Mouse (Mus musculus): ENCODE measurements around the gene Bnc2. TPM values are rescaled to one million over a fixed set of nuclear protein-coding genes. Genes with fewer than 3 reads are reported as not detected.

The Bnc2 gene
- polyA plus RNA-seq, 1 experiment from 2014 or later = 11.1 TPM

- no peak overlapping the region for H3K4me2 ChIP-seq
- no peak overlapping the region for H3K27ac ChIP-seq
- WGBS = 95% methylated on average over 6 of the region's 6 CpGs
- H3K9me3 ChIP-seq (replicated peaks) = no peaks in the 10 kb centered on the region
- peaks cover 9% of the 10 kb centered on the region; the same call in 1 of the 2 replicates for H3K4me1 ChIP-seq
- no peak overlapping the region for H3K4me3 ChIP-seq (replicated peaks)
- no peak overlapping the region for H3K9ac ChIP-seq
- H3K27me3 ChIP-seq = no peaks in the 10 kb centered on the region
- H3K36me3 ChIP-seq = no peaks in the 10 kb centered on the region
- ATAC-seq (replicated peaks; ENCODE audit: low FRiP score) = no peak
These were observed 176.6 kb downstream of the Bnc2 start for GRCm38 (mm10) chr4:84498469-84498868.

GRCm38 (mm10) chr4:84488323-84488722 lies 186.8 kb downstream of the Bnc2 start:
- Histone ChIP-seq H3K4me2 (no peak overlapping the region), H3K9ac (no peak overlapping the region), H3K36me3 (no peaks in the 10 kb centered on the region), H3K27me3 (no peaks in the 10 kb centered on the region), H3K4me1 (no peaks in the 10 kb centered on the region), H3K27ac (no peak overlapping the region), H3K4me3 (replicated peaks) (no peak overlapping the region), H3K9me3 (replicated peaks) (no peaks in the 10 kb centered on the region)
- 65% methylated on average over 5 of the region's 5 CpGs for WGBS
- ATAC-seq (replicated peaks; ENCODE audit: low FRiP score) = no peak

GRCm38 (mm10) chr4:84482680-84483079 lies 192.4 kb downstream of the Bnc2 start:
- Histone ChIP-seq H3K4me3 (replicated peaks) (no peak overlapping the region), H3K9ac (no peak overlapping the region), H3K27me3 (no peaks in the 10 kb centered on the region), H3K9me3 (replicated peaks) (no peaks in the 10 kb centered on the region), H3K27ac (no peak overlapping the region), H3K4me1 (0 out of 2 replicates have a peak, but pooled peaks cover 3% of the 10 kb centered on the region), H3K36me3 (no peaks in the 10 kb centered on the region), H3K4me2 (no peak overlapping the region)
- no peak; the same call in 1 of the 2 replicates for ATAC-seq (replicated peaks; ENCODE audit: low FRiP score)
- WGBS = 44% methylated on average over 6 of the region's 6 CpGs

GRCm38 (mm10) chr4:84472643-84473042 lies 202.4 kb downstream of the Bnc2 start:
- ATAC-seq (replicated peaks; ENCODE audit: low FRiP score) = no peak
- Histone ChIP-seq H3K9ac (no peak overlapping the region), H3K4me2 (no peak overlapping the region), H3K9me3 (replicated peaks) (no peaks in the 10 kb centered on the region), H3K4me3 (replicated peaks) (no peak overlapping the region), H3K36me3 (no peaks in the 10 kb centered on the region), H3K27me3 (no peaks in the 10 kb centered on the region), H3K4me1 (no peaks in the 10 kb centered on the region), H3K27ac (no peak overlapping the region)
- 71% methylated on average over 2 of the region's 2 CpGs for WGBS

- ATAC-seq (replicated peaks; ENCODE audit: low FRiP score) = no peak
- Histone ChIP-seq H3K9ac (no peak overlapping the region), H3K4me3 (replicated peaks) (no peak overlapping the region), H3K27ac (no peak overlapping the region), H3K4me2 (no peak overlapping the region), H3K27me3 (no peaks in the 10 kb centered on the region), H3K4me1 (no peaks in the 10 kb centered on the region), H3K9me3 (replicated peaks) (no peaks in the 10 kb centered on the region), H3K36me3 (no peaks in the 10 kb centered on the region)
- WGBS = 83% methylated on average over 6 of the region's 6 CpGs
These were observed 204.8 kb downstream of the Bnc2 start for GRCm38 (mm10) chr4:84470106-84470885.

- Histone ChIP-seq H3K4me3 (replicated peaks) (no peak overlapping the region), H3K36me3 (no peaks in the 10 kb centered on the region), H3K27me3 (no peaks in the 10 kb centered on the region), H3K27ac (no peak overlapping the region), H3K4me1 (no peaks in the 10 kb centered on the region), H3K4me2 (no peak overlapping the region), H3K9me3 (replicated peaks) (no peaks in the 10 kb centered on the region), H3K9ac (no peak overlapping the region)
- no peak for ATAC-seq (replicated peaks; ENCODE audit: low FRiP score)
- 90% methylated on average over 4 of the region's 4 CpGs for WGBS
These were observed 205.7 kb downstream of the Bnc2 start for GRCm38 (mm10) chr4:84469400-84469799.

GRCm38 (mm10) chr4:84467722-84468121 lies 207.4 kb downstream of the Bnc2 start:
- Histone ChIP-seq H3K4me2 (no peak overlapping the region), H3K4me1 (no peaks in the 10 kb centered on the region), H3K9ac (no peak overlapping the region), H3K4me3 (replicated peaks) (no peak overlapping the region), H3K27ac (no peak overlapping the region), H3K36me3 (no peaks in the 10 kb centered on the region), H3K9me3 (replicated peaks) (no peaks in the 10 kb centered on the region), H3K27me3 (no peaks in the 10 kb centered on the region)
- WGBS = 68% methylated on average over 3 of the region's 3 CpGs
- ATAC-seq (replicated peaks; ENCODE audit: low FRiP score) = peak; percentile 52; the same call in 1 of the 2 replicates

DNA sequence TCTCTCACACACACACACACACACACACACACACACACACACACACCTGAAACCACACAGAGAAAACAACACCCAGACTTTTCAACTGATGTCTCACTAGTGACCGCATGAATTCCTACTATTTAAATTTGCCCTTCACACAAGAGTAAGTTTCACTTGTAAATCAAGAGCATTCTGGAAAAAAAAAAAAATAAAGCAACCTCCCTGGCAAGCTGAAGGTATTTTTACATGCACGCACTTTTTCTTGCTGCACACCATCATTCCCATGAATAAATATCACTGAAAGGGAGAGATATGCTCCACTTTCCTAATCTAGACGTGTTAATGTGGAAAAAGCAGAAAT lies 216.9 kb downstream of the Bnc2 start:
- no peaks in the 10 kb centered on the region for H3K36me3 ChIP-seq
- H3K9me3 ChIP-seq (replicated peaks) = no peaks in the 10 kb centered on the region
- H3K9ac ChIP-seq = no peak overlapping the region
- no peak for ATAC-seq (replicated peaks; ENCODE audit: low FRiP score)
- no peaks in the 10 kb centered on the region for H3K27me3 ChIP-seq
- H3K4me2 ChIP-seq = no peak overlapping the region
- peaks cover 32% of the 10 kb centered on the region for H3K4me1 ChIP-seq
- 36% methylated on average over 3 of the region's 3 CpGs for WGBS
- H3K27ac ChIP-seq = no peak overlapping the region
- no peak overlapping the region for H3K4me3 ChIP-seq (replicated peaks)

DNA sequence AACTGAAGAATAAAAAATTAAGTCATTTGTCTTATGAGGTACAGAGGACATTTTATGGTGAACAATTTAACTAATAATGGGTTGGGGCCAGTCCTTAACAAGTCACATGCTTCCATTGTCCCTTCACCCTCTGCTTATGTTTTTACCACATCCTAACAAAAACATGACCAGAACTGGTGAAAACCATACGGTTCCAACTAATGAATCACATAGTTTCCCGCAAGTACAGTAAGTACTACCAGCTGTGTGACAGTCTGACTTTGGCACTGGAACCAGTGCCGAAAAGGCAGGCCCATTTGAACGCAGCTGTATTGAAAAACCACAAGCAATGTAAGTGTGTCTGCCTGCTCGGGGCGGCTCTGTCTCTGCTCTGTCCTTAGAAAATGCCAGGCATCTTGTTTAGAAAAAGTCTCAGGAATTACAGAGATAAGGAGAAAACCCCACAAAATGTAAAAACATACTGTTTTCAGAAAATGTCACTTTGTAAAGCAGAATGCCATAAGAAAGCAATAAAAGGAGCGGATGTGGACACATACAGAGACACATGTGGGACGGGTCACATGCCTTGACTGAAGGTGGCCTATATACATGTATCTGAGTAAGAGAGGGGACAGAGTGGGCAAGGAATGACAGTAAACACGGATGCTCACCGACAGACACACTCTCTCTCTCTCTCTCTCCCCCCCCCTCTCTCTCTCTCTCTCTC lies 217.4 kb downstream of the Bnc2 start:
- Histone ChIP-seq H3K4me3 (replicated peaks) (no peak overlapping the region), H3K4me1 (peaks cover 32% of the 10 kb centered on the region), H3K27ac (no peak overlapping the region), H3K9me3 (replicated peaks) (no peaks in the 10 kb centered on the region), H3K27me3 (no peaks in the 10 kb centered on the region), H3K36me3 (no peaks in the 10 kb centered on the region), H3K4me2 (no peak overlapping the region), H3K9ac (no peak overlapping the region)
- WGBS = 64% methylated on average over 10 of the region's 10 CpGs
- ATAC-seq (replicated peaks; ENCODE audit: low FRiP score) = no peak

- 65% methylated on average over 5 of the region's 5 CpGs for WGBS
- Histone ChIP-seq H3K9ac (no peak overlapping the region), H3K27me3 (no peaks in the 10 kb centered on the region), H3K36me3 (no peaks in the 10 kb centered on the region), H3K9me3 (replicated peaks) (no peaks in the 10 kb centered on the region), H3K27ac (0 out of 2 replicates have a peak overlapping the region, but pooled peaks have one; percentile 51), H3K4me1 (peaks cover 32% of the 10 kb centered on the region), H3K4me3 (replicated peaks) (no peak overlapping the region), H3K4me2 (peak overlapping the region; percentile 10; the same call in 1 of the 2 replicates)
- ATAC-seq (replicated peaks; ENCODE audit: low FRiP score) = peak; percentile 16; the same call in 1 of the 2 replicates
These were observed 218.2 kb downstream of the Bnc2 start for GRCm38 (mm10) chr4:84456853-84457249.

DNA sequence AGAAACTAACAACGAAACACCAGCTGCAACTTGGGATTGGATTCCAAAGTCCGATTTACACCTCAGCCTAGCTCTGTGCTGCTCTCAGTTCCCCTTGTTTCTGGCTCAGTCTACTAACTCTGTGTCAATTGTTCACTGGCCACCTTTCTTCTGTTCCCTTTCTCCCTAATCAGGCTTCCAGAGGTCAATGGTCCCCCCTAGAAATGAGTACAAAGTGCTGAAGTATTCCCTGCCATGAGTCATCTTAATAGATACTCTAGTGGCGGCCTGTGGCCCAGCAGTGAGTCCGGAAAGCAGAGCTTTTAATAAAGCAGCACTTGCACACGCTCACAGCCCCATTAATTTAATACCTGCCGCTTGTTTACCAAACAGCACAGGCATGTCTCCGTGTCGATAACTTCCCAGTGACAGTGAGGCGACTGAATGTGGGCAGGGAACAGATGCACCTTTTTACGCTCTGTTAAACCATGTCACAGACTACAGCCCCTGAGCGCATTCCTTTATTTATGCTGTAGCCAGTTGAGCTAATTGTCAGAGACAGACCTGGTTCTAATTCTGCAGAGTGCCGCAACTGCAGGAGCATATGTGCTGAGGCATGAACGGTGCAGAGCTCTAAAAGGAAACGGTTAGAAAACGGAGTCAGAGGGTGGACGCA lies 218.8 kb downstream of the Bnc2 start:
- H3K27me3 ChIP-seq = no peaks in the 10 kb centered on the region
- H3K36me3 ChIP-seq = no peaks in the 10 kb centered on the region
- WGBS = 49% methylated on average over 16 of the region's 16 CpGs
- H3K27ac ChIP-seq = peak overlapping the region; percentile 51
- peak overlapping the region; percentile 10; the same call in 1 of the 2 replicates for H3K4me2 ChIP-seq
- H3K4me1 ChIP-seq = peaks cover 32% of the 10 kb centered on the region
- ATAC-seq (replicated peaks; ENCODE audit: low FRiP score) = peak; percentile 74
- no peak overlapping the region for H3K9ac ChIP-seq
- H3K9me3 ChIP-seq (replicated peaks) = no peaks in the 10 kb centered on the region
- H3K4me3 ChIP-seq (replicated peaks) = no peak overlapping the region

- ATAC-seq (replicated peaks; ENCODE audit: low FRiP score) = no peak
- 0 out of 2 replicates have a peak overlapping the region, but pooled peaks have one; percentile 29 for H3K27ac ChIP-seq
- no peak overlapping the region for H3K9ac ChIP-seq
- H3K4me2 ChIP-seq = no peak overlapping the region
- H3K36me3 ChIP-seq = no peaks in the 10 kb centered on the region
- WGBS = 42% methylated on average over 3 of the region's 3 CpGs
- no peaks in the 10 kb centered on the region for H3K27me3 ChIP-seq
- H3K9me3 ChIP-seq (replicated peaks) = no peaks in the 10 kb centered on the region
- peaks cover 32% of the 10 kb centered on the region for H3K4me1 ChIP-seq
- H3K4me3 ChIP-seq (replicated peaks) = no peak overlapping the region
These were observed 220.6 kb downstream of the Bnc2 start for GRCm38 (mm10) chr4:84454493-84454892.

All from kidney, embryonic 15.5 days (tissue).